Mouse (Mus musculus): ENCODE data around the gene Commd2.

Commd2 gene

GRCm38 (mm10) chr3:57615652-57616051, 35.9 kb downstream of the Commd2 start:
- DNase-seq (ENCODE audit: inconsistent ontology term) = no peak

- DNase-seq (ENCODE audit: inconsistent ontology term) = no peak
These were observed 39.0 kb downstream of the Commd2 start for GRCm38 (mm10) chr3:57612430-57612997.

- DNase-seq (ENCODE audit: inconsistent ontology term) = no peak
These were observed 39.7 kb downstream of the Commd2 start for GRCm38 (mm10) chr3:57611776-57612175.

GRCm38 (mm10) chr3:57604618-57605015, 46.9 kb downstream of the Commd2 start:
- DNase-seq (ENCODE audit: inconsistent ontology term) = no peak

GRCm38 (mm10) chr3:57603891-57604617, 47.5 kb downstream of the Commd2 start:
- no peak for DNase-seq (ENCODE audit: inconsistent ontology term)

GRCm38 (mm10) chr3:57602610-57603009, 48.9 kb downstream of the Commd2 start:
- no peak for DNase-seq (ENCODE audit: inconsistent ontology term)

GRCm38 (mm10) chr3:57596566-57596965, 54.9 kb downstream of the Commd2 start:
- DNase-seq (ENCODE audit: inconsistent ontology term) = no peak

GRCm38 (mm10) chr3:57595506-57595905, 56.0 kb downstream of the Commd2 start:
- no peak for DNase-seq (ENCODE audit: inconsistent ontology term)

Measured in Muller cell, postnatal 12 days (primary cell).